Mouse (Mus musculus): ENCODE measurements around the gene Mfsd5. TPM values are rescaled to one million over a fixed set of nuclear protein-coding genes. Genes with fewer than 3 reads are reported as not detected.

Mfsd5 gene
- polyA plus RNA-seq, 1 experiment from 2014 or later, result 59.8 TPM

GRCm38 (mm10) chr15:102273982-102274716 lies 5.1 kb upstream of the Mfsd5 start:
- Histone ChIP-seq H3K4me1 (ENCODE audit: control insufficient read depth, insufficient read depth, low read length) (peaks cover 5% of the 10 kb centered on the region; the same call in 1 of the 2 replicates), H3K9me3 (replicated peaks; ENCODE audit: control insufficient read depth, low read length, poor library complexity, severe bottlenecking) (no peaks in the 10 kb centered on the region), H3K4me3 (ENCODE audit: low read depth, low read length) (no peak overlapping the region), H3K27me3 (ENCODE audit: control insufficient read depth, insufficient read depth, low read depth, low read length) (peaks cover 12% of the 10 kb centered on the region), H3K4me2 (ENCODE audit: low read length) (no peak overlapping the region), H3K9ac (ENCODE audit: low read depth, low read length) (no peak overlapping the region), H3K36me3 (ENCODE audit: control insufficient read depth, insufficient read depth, low read length) (no peaks in the 10 kb centered on the region), H3K27ac (ENCODE audit: low read length) (no peak overlapping the region)
- whole genome bisulfite sequencing, result 73% methylated on average over 6 of the region's 6 CpGs
- no peak for ATAC-seq

- H3K9me3 ChIP-seq (replicated peaks; ENCODE audit: control insufficient read depth, low read length, poor library complexity, severe bottlenecking), result no peaks in the 10 kb centered on the region
- peaks cover 7% of the 10 kb centered on the region; the same call in 1 of the 2 replicates for H3K36me3 ChIP-seq (ENCODE audit: control insufficient read depth, insufficient read depth, low read length)
- peak overlapping the region; percentile 91 for H3K9ac ChIP-seq (ENCODE audit: low read depth, low read length)
- peaks cover 17% of the 10 kb centered on the region for H3K4me1 ChIP-seq (ENCODE audit: control insufficient read depth, insufficient read depth, low read length)
- H3K27me3 ChIP-seq (ENCODE audit: control insufficient read depth, insufficient read depth, low read depth, low read length), result no peaks in the 10 kb centered on the region
- ATAC-seq, result peak; percentile 2; the same call in 1 of the 2 replicates
- H3K4me3 ChIP-seq (ENCODE audit: low read depth, low read length), result peak overlapping the region; percentile 90
- peak overlapping the region; percentile 79 for H3K4me2 ChIP-seq (ENCODE audit: low read length)
- H3K27ac ChIP-seq (ENCODE audit: low read length), result peak overlapping the region; percentile 89
- 35% methylated on average over 7 of the region's 7 CpGs for WGBS
These were observed 545 bp upstream of the Mfsd5 start for GRCm38 (mm10) chr15:102278726-102279091.

- H3K27ac ChIP-seq (ENCODE audit: low read length), result peak overlapping the region; percentile 89
- H3K4me3 ChIP-seq (ENCODE audit: low read depth, low read length), result peak overlapping the region; percentile 90
- H3K9ac ChIP-seq (ENCODE audit: low read depth, low read length), result peak overlapping the region; percentile 91
- H3K27me3 ChIP-seq (ENCODE audit: control insufficient read depth, insufficient read depth, low read depth, low read length), result no peaks in the 10 kb centered on the region
- 32% methylated on average over 13 of the region's 13 CpGs for WGBS
- H3K9me3 ChIP-seq (replicated peaks; ENCODE audit: control insufficient read depth, low read length, poor library complexity, severe bottlenecking), result no peaks in the 10 kb centered on the region
- H3K36me3 ChIP-seq (ENCODE audit: control insufficient read depth, insufficient read depth, low read length), result peaks cover 7% of the 10 kb centered on the region; the same call in 1 of the 2 replicates
- peaks cover 17% of the 10 kb centered on the region for H3K4me1 ChIP-seq (ENCODE audit: control insufficient read depth, insufficient read depth, low read length)
- peak overlapping the region; percentile 79 for H3K4me2 ChIP-seq (ENCODE audit: low read length)
- ATAC-seq, result peak; percentile 44
These were observed 698 bp downstream of the Mfsd5 start for GRCm38 (mm10) chr15:102279783-102280520.

GRCm38 (mm10) chr15:102280623-102281022 lies 1.4 kb downstream of the Mfsd5 start:
- Histone ChIP-seq H3K36me3 (ENCODE audit: control insufficient read depth, insufficient read depth, low read length) (peaks cover 7% of the 10 kb centered on the region; the same call in 1 of the 2 replicates), H3K9ac (ENCODE audit: low read depth, low read length) (no peak overlapping the region), H3K4me2 (ENCODE audit: low read length) (peak overlapping the region; percentile 79), H3K9me3 (replicated peaks; ENCODE audit: control insufficient read depth, low read length, poor library complexity, severe bottlenecking) (no peaks in the 10 kb centered on the region), H3K4me3 (ENCODE audit: low read depth, low read length) (peak overlapping the region; percentile 90; the same call in 1 of the 2 replicates), H3K4me1 (ENCODE audit: control insufficient read depth, insufficient read depth, low read length) (peaks cover 17% of the 10 kb centered on the region), H3K27me3 (ENCODE audit: control insufficient read depth, insufficient read depth, low read depth, low read length) (no peaks in the 10 kb centered on the region), H3K27ac (ENCODE audit: low read length) (no peak overlapping the region)
- ATAC-seq, result no peak
- WGBS, result 95% methylated on average over 19 of the region's 19 CpGs

- no peak for ATAC-seq
- no peak overlapping the region for H3K27ac ChIP-seq (ENCODE audit: low read length)
- 88% methylated on average over 8 of the region's 8 CpGs for WGBS
These were observed 3.4 kb downstream of the Mfsd5 start for GRCm38 (mm10) chr15:102282463-102283292.

GRCm38 (mm10) chr15:102283648-102284047 lies 4.4 kb downstream of the Mfsd5 start:
- peaks cover 7% of the 10 kb centered on the region; the same call in 1 of the 2 replicates for H3K36me3 ChIP-seq (ENCODE audit: control insufficient read depth, insufficient read depth, low read length)
- 90% methylated on average over 3 of the region's 3 CpGs for WGBS
- no peak overlapping the region for H3K27ac ChIP-seq (ENCODE audit: low read length)
- no peak overlapping the region for H3K4me2 ChIP-seq (ENCODE audit: low read length)
- H3K9ac ChIP-seq (ENCODE audit: low read depth, low read length), result no peak overlapping the region
- H3K4me1 ChIP-seq (ENCODE audit: control insufficient read depth, insufficient read depth, low read length), result peaks cover 15% of the 10 kb centered on the region
- no peak overlapping the region for H3K4me3 ChIP-seq (ENCODE audit: low read depth, low read length)
- no peaks in the 10 kb centered on the region for H3K9me3 ChIP-seq (replicated peaks; ENCODE audit: control insufficient read depth, low read length, poor library complexity, severe bottlenecking)
- no peak for ATAC-seq
- no peaks in the 10 kb centered on the region for H3K27me3 ChIP-seq (ENCODE audit: control insufficient read depth, insufficient read depth, low read depth, low read length)

More at GRCm38 (mm10) chr15:102282463-102283292, 3.4 kb downstream of the Mfsd5 start:
- no peak overlapping the region for H3K4me3 ChIP-seq (ENCODE audit: low read depth, low read length)
- no peaks in the 10 kb centered on the region for H3K9me3 ChIP-seq (replicated peaks; ENCODE audit: control insufficient read depth, low read length, poor library complexity, severe bottlenecking)
- H3K4me2 ChIP-seq (ENCODE audit: low read length), result no peak overlapping the region
- peaks cover 17% of the 10 kb centered on the region for H3K4me1 ChIP-seq (ENCODE audit: control insufficient read depth, insufficient read depth, low read length)
- peaks cover 7% of the 10 kb centered on the region; the same call in 1 of the 2 replicates for H3K36me3 ChIP-seq (ENCODE audit: control insufficient read depth, insufficient read depth, low read length)
- H3K9ac ChIP-seq (ENCODE audit: low read depth, low read length), result no peak overlapping the region
- no peaks in the 10 kb centered on the region for H3K27me3 ChIP-seq (ENCODE audit: control insufficient read depth, insufficient read depth, low read depth, low read length)

GRCm38 (mm10) chr15:102287395-102287794 lies 8.1 kb downstream of the Mfsd5 start:
- no peak overlapping the region for H3K4me3 ChIP-seq (ENCODE audit: low read depth, low read length)
- H3K9me3 ChIP-seq (replicated peaks; ENCODE audit: control insufficient read depth, low read length, poor library complexity, severe bottlenecking), result no peaks in the 10 kb centered on the region
- H3K4me2 ChIP-seq (ENCODE audit: low read length), result no peak overlapping the region
- no peak for ATAC-seq
- no peak overlapping the region for H3K9ac ChIP-seq (ENCODE audit: low read depth, low read length)
- no peaks in the 10 kb centered on the region for H3K4me1 ChIP-seq (ENCODE audit: control insufficient read depth, insufficient read depth, low read length)
- no peaks in the 10 kb centered on the region for H3K27me3 ChIP-seq (ENCODE audit: control insufficient read depth, insufficient read depth, low read depth, low read length)
- peaks cover 5% of the 10 kb centered on the region; the same call in 1 of the 2 replicates for H3K36me3 ChIP-seq (ENCODE audit: control insufficient read depth, insufficient read depth, low read length)
- H3K27ac ChIP-seq (ENCODE audit: low read length), result no peak overlapping the region

- WGBS, result 7% methylated on average over 25 of the region's 25 CpGs
- Histone ChIP-seq H3K4me3 (ENCODE audit: low read depth, low read length) (peak within 1 kb of the TSS; percentile 42), H3K27ac (ENCODE audit: low read length) (0 out of 2 replicates have a peak within 1 kb of the TSS, but pooled peaks have one; percentile 12), H3K36me3 (ENCODE audit: control insufficient read depth, insufficient read depth, low read length) (no peaks in the 10 kb centered on the region), H3K9ac (ENCODE audit: low read depth, low read length) (0 out of 2 replicates have a peak within 1 kb of the TSS, but pooled peaks have one; percentile 15), H3K27me3 (ENCODE audit: control insufficient read depth, insufficient read depth, low read depth, low read length) (no peaks in the 10 kb centered on the region), H3K4me2 (ENCODE audit: low read length) (peak within 1 kb of the TSS; percentile 77), H3K4me1 (ENCODE audit: control insufficient read depth, insufficient read depth, low read length) (peaks cover 7% of the 10 kb centered on the region), H3K9me3 (replicated peaks; ENCODE audit: control insufficient read depth, low read length, poor library complexity, severe bottlenecking) (no peaks in the 10 kb centered on the region)
- peak; percentile 98 for ATAC-seq
These were observed 16.5 kb downstream of the Mfsd5 start, which contains the start of gene Espl1 for GRCm38 (mm10) chr15:102295633-102296367. Gene Espl1 (plus strand): TSS chr15:102296266.
